Mouse (Mus musculus) G1E (cell line): ENCODE measurements around the gene Sarnp.

ENCODE experiments used
- CTCF ChIP-seq: IDR thresholded peaks from 2 replicates; pipeline ENCODE4 v1.5.1; 2012; ENCODE audit warnings: low read depth, low read length, inconsistent platforms, mixed read lengths
- GATA1 ChIP-seq: IDR thresholded peaks from 2 replicates; pipeline ENCODE4 v1.6.1; 2012; ENCODE audit warnings: borderline replicate concordance, low read length, inconsistent platforms, mixed read lengths

- no peak for TF ChIP-seq GATA1
- no peak for TF ChIP-seq CTCF
These were observed 38.7 kb upstream of the Sarnp start for GRCm38 (mm10) chr10:128778441-128778840.
